In the genomic region with DNA sequence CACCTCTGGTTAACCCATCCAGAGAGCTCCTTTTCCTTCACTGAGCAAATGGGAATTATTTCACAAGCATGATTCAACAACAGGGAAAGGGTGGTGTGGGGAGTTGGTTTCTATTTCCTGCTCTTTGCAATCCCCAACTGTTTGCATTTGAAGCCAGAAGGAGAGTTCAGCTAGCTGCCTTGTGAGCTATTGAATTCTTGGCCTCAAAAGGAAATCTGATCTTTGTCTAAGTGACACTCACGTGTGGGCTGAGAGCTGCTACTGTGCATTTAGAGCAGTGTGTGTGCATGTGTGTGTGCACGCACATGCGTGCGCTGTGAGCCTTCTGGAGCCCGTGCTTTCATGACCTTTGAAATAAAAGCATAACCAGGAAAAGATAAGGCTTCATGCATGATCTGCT, we compare ENCODE assay signal across 8 mouse cellular contexts.
DNase-seq lines count a peak whose midpoint lies in the region.
"Had no signal": no experiment of that assay in that cellular context is flagged by ENCODE, and none has a peak within 500 bp of the region (broad histone marks: within the 10 kb centered on the region; RNA-seq: fewer than 3 reads in every experiment).

No protein-coding gene starts in this region.

- DNase-seq in kidney, adult 11 months: peak; percentile 11
- no peak for DNase-seq in kidney, adult 8-10 months
- peak; percentile 12 for DNase-seq in testis, postnatal 10 days (ENCODE audit: low spot score)
- no peak for DNase-seq in testis, postnatal 14 days (ENCODE audit: low spot score)
- peak; percentile 49 to 70 for DNase-seq in lung, adult 18-20 months
- no peak for DNase-seq in adrenal gland, adult 18-20 months (ENCODE audit: low spot score in 2 of 2)
- no peak for DNase-seq in spleen, postnatal 36 days (ENCODE audit: low spot score in 2 of 2)
- DNase-seq: thymus, adult 18-20 months had no signal

Comparison
In these comparisons a context has a peak if more than half of its experiments do, and no peak if none do; other contexts are left out.
1. DNase-seq: peak in kidney, adult 11 months (single experiment), testis, postnatal 10 days (single experiment) and lung, adult 18-20 months (2 of 2); none in kidney, adult 8-10 months (0 of 2), testis, postnatal 14 days (single experiment), adrenal gland, adult 18-20 months (0 of 2) and spleen, postnatal 36 days (0 of 2).